Mouse (Mus musculus): ENCODE results near the gene Epb41. TPM values are rescaled to one million over a fixed set of nuclear protein-coding genes. Genes with fewer than 3 reads are reported as not detected.

Gene Epb41
- polyA plus RNA-seq, 1 experiment from 2014 or later: 123 TPM

- H3K27me3 ChIP-seq (ENCODE audit: low read depth, poor library complexity, severe bottlenecking): peaks cover 27% of the 10 kb centered on the region
- no peak overlapping the region for H3K4me3 ChIP-seq
- WGBS: 94% methylated on average over 2 of the region's 2 CpGs
- no peaks in the 10 kb centered on the region for H3K9me3 ChIP-seq (replicated peaks)
- DNase-seq (ENCODE audit: low spot score): no peak
- H3K27ac ChIP-seq (replicated peaks): no peak overlapping the region
- no peaks in the 10 kb centered on the region for H3K36me3 ChIP-seq
- peaks cover 20% of the 10 kb centered on the region for H3K4me1 ChIP-seq
Measured at GRCm38 (mm10) chr4:132067938-132068235, 7.2 kb downstream of the Epb41 start.

DNA sequence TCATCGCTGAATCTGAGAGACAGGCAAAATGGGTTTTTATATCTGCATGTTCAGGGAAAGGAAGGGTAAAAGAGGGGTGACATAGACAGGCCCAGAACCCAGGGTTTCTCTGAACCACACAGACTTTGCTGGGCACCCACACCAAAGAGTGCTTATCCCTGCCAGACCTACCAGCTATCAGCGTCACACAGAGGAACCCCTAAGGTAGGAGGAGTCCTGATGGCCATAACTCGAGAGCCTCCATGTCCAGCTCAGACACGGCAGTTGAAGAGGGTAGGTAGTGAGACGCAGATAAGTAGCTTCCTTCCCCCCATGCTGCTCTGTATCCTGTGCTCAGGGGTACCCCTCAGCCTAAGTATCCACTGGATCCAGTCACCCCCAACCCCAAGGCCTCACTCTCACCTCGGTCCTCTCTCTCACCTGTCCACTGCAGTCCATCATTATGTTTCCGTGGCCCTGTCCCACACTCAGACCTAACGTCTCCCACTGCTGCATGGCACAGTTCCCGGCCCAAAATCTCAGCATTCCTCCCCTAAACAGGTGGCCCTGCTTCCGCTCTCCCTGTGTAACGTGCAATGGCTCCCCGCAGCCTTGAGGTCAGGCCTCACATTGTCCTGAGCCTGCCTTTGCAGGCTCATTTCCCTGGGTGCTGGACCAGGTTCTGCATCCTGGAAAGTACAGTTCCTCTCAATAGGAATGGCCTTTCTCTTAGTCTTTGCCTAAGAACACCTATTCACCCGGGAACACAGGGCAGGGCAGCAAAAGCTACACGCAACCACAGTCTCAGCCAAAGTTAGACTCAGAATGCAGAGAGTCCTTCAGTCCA, 7.8 kb downstream of the Epb41 start:
- 91% methylated on average over 14 of the region's 14 CpGs for WGBS
- no peak overlapping the region for H3K27ac ChIP-seq (replicated peaks)

GRCm38 (mm10) chr4:132066101-132066773, 8.9 kb downstream of the Epb41 start:
- DNase-seq (ENCODE audit: low spot score): no peak
- Histone ChIP-seq H3K27me3 (ENCODE audit: low read depth, poor library complexity, severe bottlenecking) (peaks cover 11% of the 10 kb centered on the region; the same call in 1 of the 2 replicates), H3K36me3 (no peaks in the 10 kb centered on the region), H3K27ac (replicated peaks) (no peak overlapping the region), H3K4me3 (no peak overlapping the region), H3K4me1 (peaks cover 19% of the 10 kb centered on the region), H3K9me3 (replicated peaks) (no peaks in the 10 kb centered on the region)
- 70% methylated on average over 10 of the region's 10 CpGs for WGBS

More for the DNA sequence above, 7.8 kb downstream of the Epb41 start:
- no peak overlapping the region for H3K4me3 ChIP-seq
- H3K27me3 ChIP-seq (ENCODE audit: low read depth, poor library complexity, severe bottlenecking): peaks cover 22% of the 10 kb centered on the region
- DNase-seq (ENCODE audit: low spot score): peak; percentile 10
- no peaks in the 10 kb centered on the region for H3K9me3 ChIP-seq (replicated peaks)
- peaks cover 19% of the 10 kb centered on the region for H3K4me1 ChIP-seq
- no peaks in the 10 kb centered on the region for H3K36me3 ChIP-seq

DNA sequence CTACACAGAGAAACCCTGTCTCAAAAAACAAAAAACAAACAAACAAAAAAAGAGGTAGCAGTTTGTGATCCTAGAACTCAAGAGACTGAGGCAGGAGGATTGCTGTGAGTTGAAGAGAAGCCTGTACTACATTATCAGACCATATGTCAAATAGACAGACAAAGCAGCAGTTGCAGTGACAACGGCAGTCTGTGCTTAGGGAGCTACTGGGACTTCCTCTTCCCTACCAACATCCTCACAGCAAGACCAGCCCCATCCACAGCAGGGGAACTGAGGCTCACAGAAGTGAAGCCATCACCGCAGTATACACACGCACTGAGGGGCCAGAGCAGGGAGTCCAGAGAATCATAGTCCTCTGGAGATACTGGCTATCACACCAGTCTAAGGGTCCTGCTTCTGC, 9.5 kb downstream of the Epb41 start:
- Histone ChIP-seq H3K9me3 (replicated peaks) (no peaks in the 10 kb centered on the region), H3K27me3 (ENCODE audit: low read depth, poor library complexity, severe bottlenecking) (peaks cover 4% of the 10 kb centered on the region; the same call in 1 of the 2 replicates), H3K36me3 (no peaks in the 10 kb centered on the region), H3K27ac (replicated peaks) (no peak overlapping the region), H3K4me1 (peaks cover 17% of the 10 kb centered on the region), H3K4me3 (no peak overlapping the region)
- WGBS: 78% methylated on average over 3 of the region's 3 CpGs
- DNase-seq (ENCODE audit: low spot score): no peak

DNA sequence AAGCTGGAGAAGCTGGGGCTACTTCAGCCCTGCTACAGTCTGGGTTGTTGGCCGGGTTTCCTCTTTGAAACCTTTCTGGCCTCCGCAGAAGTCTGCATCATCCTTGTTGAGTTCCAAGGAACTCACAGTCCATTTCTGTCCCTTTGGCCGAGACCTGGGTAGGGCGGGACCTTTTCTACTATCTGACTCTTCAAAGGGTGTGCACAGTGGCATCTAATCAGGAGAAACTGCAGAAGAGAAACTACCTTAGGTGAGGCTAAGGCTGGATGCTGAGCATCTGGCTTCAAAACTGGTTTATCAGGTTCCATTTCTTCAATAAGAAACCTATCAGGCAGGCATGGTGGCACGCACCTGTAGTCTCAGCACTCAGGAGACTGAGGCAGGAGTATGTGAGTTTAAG, 10.6 kb downstream of the Epb41 start:
- H3K4me3 ChIP-seq: no peak overlapping the region
- no peaks in the 10 kb centered on the region for H3K27me3 ChIP-seq (ENCODE audit: low read depth, poor library complexity, severe bottlenecking)
- peaks cover 15% of the 10 kb centered on the region for H3K4me1 ChIP-seq
- H3K36me3 ChIP-seq: no peaks in the 10 kb centered on the region
- 91% methylated on average over 5 of the region's 5 CpGs for WGBS
- DNase-seq (ENCODE audit: low spot score): no peak
- H3K27ac ChIP-seq (replicated peaks): no peak overlapping the region
- no peaks in the 10 kb centered on the region for H3K9me3 ChIP-seq (replicated peaks)

GRCm38 (mm10) chr4:132062934-132063884, 11.9 kb downstream of the Epb41 start:
- 79% methylated on average over 17 of the region's 17 CpGs for WGBS
- Histone ChIP-seq H3K4me3 (no peak overlapping the region), H3K36me3 (no peaks in the 10 kb centered on the region), H3K27ac (replicated peaks) (no peak overlapping the region), H3K27me3 (ENCODE audit: low read depth, poor library complexity, severe bottlenecking) (no peaks in the 10 kb centered on the region), H3K4me1 (peaks cover 12% of the 10 kb centered on the region), H3K9me3 (replicated peaks) (no peaks in the 10 kb centered on the region)
- DNase-seq (ENCODE audit: low spot score): no peak

GRCm38 (mm10) chr4:132062289-132062688, 12.8 kb downstream of the Epb41 start:
- Histone ChIP-seq H3K4me1 (peaks cover 14% of the 10 kb centered on the region), H3K27ac (replicated peaks) (no peak overlapping the region), H3K36me3 (no peaks in the 10 kb centered on the region), H3K4me3 (no peak overlapping the region), H3K27me3 (ENCODE audit: low read depth, poor library complexity, severe bottlenecking) (no peaks in the 10 kb centered on the region), H3K9me3 (replicated peaks) (no peaks in the 10 kb centered on the region)
- DNase-seq (ENCODE audit: low spot score): no peak
- 88% methylated on average over 8 of the region's 8 CpGs for WGBS

- H3K4me1 ChIP-seq: 0 out of 2 replicates have a peak, but pooled peaks cover 4% of the 10 kb centered on the region
- no peaks in the 10 kb centered on the region for H3K9me3 ChIP-seq (replicated peaks)
- WGBS: 76% methylated on average over 17 of the region's 17 CpGs
- H3K27ac ChIP-seq (replicated peaks): no peak overlapping the region
- H3K36me3 ChIP-seq: no peaks in the 10 kb centered on the region
- no peak overlapping the region for H3K4me3 ChIP-seq
- no peaks in the 10 kb centered on the region for H3K27me3 ChIP-seq (ENCODE audit: low read depth, poor library complexity, severe bottlenecking)
- no peak for DNase-seq (ENCODE audit: low spot score)
Measured at GRCm38 (mm10) chr4:132060040-132060832, 14.9 kb downstream of the Epb41 start.

DNA sequence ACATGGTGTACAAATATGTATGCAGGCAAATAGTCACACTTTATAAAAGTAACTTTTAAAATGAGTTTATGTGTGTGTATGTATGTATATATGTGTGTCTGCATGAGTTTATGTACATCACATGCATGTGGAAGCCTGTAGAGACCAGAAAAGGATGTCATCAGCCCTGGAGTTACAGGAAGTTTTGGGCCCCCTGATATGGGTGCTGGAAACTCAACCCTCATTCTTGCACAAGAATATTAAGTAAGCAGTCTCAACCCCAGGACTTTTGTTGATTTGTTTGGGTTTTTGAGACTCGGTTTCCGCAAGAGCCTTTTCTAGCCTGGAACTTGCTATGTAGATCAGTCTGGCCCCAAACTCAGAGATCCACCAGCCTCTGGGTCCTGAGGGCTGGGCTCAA, 15.6 kb downstream of the Epb41 start:
- 95% methylated on average over 2 of the region's 2 CpGs for WGBS
- Histone ChIP-seq H3K36me3 (no peaks in the 10 kb centered on the region), H3K27me3 (ENCODE audit: low read depth, poor library complexity, severe bottlenecking) (no peaks in the 10 kb centered on the region), H3K4me1 (0 out of 2 replicates have a peak, but pooled peaks cover 4% of the 10 kb centered on the region), H3K4me3 (no peak overlapping the region), H3K9me3 (replicated peaks) (no peaks in the 10 kb centered on the region), H3K27ac (replicated peaks) (no peak overlapping the region)
- no peak for DNase-seq (ENCODE audit: low spot score)

- H3K9me3 ChIP-seq (replicated peaks): no peaks in the 10 kb centered on the region
- DNase-seq (ENCODE audit: low spot score): no peak
Measured at GRCm38 (mm10) chr4:132057311-132057710, 17.8 kb downstream of the Epb41 start.

GRCm38 (mm10) chr4:132051321-132052275, 23.5 kb downstream of the Epb41 start:
- H3K27ac ChIP-seq (replicated peaks): no peak overlapping the region
- WGBS: 79% methylated on average over 10 of the region's 10 CpGs
- no peaks in the 10 kb centered on the region for H3K9me3 ChIP-seq (replicated peaks)
- H3K4me3 ChIP-seq: no peak overlapping the region
- peaks cover 39% of the 10 kb centered on the region for H3K4me1 ChIP-seq
- peaks cover 21% of the 10 kb centered on the region for H3K27me3 ChIP-seq (ENCODE audit: low read depth, poor library complexity, severe bottlenecking)
- H3K36me3 ChIP-seq: no peaks in the 10 kb centered on the region
- no peak for DNase-seq (ENCODE audit: low spot score)

More at GRCm38 (mm10) chr4:132057311-132057710, 17.8 kb downstream of the Epb41 start:
- 0 out of 2 replicates have a peak, but pooled peaks cover 6% of the 10 kb centered on the region for H3K4me1 ChIP-seq
- no peaks in the 10 kb centered on the region for H3K36me3 ChIP-seq
- no peaks in the 10 kb centered on the region; the same call in 1 of the 2 replicates for H3K27me3 ChIP-seq (ENCODE audit: low read depth, poor library complexity, severe bottlenecking)
- no peak overlapping the region for H3K4me3 ChIP-seq
- H3K27ac ChIP-seq (replicated peaks): no peak overlapping the region
